Mouse (Mus musculus) mesoderm, embryonic 11.5 days (tissue): ENCODE measurements around the gene Atxn3.
"Not testable (repeated sequence)": the region's sequence is repeated elsewhere in the genome, so short reads cannot be mapped to it uniquely, and the experiment has no call there.

ENCODE experiments used
- DNase-seq: peaks from one replicate; pipeline ENCODE4 v3.0.0-alpha.2; 2012; ENCODE audit warnings: low read depth, low spot score

Gene Atxn3

DNA sequence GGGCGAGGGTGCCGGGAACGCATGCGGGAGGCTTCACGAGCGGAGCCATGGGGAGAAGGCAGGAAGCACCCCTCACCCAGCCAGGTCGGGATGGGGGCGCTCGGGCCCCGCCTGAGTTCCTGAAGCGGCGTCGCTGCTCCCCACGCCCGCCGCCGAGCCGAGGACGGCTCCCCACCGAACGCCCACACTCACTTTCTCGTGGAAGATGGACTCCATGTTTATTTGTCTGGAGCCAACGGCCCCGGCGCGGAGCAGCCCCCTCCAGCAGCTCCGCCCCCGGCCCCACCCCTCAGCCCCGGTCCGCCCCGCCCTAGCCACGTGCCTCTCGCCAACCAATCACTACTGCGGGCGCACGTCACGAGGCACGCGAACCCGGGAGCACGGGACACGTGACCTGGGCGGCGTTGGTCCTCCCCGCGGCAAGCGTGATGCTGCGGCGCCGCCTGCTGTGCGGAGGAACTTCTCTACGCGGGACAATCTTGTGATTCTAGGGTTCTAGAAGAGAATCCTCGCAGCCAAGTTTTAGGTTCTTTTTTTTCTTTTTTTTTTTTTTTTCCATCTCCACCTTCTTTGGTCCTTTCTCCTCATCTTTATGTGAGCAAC lies at the start of gene Atxn3:
TSS of gene Atxn3 (minus strand) at position 305 of the 603 bp plus-strand sequence.
- DNase-seq, result peak; percentile 96

DNA sequence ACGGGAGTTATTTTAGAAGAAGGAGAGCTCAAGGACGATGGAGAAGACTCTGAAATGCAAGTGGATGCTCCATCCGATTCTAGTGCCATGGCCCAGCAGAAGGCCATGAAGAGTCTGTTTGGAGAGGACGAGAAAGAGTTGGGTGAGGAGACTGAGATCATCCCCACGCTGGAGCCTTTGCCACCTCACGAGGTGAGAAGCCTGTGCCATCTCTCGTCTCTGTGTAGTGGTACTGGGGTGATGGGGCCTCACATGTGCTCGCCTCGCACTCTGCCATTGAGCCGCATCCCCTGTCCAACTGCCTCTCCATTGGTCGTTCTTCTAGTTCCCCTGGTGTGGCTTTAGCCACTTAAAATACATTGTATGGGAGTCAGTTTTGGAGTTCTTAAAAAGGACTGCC lies 42.7 kb upstream of the Atxn3 start:
- DNase-seq, result no peak

DNA sequence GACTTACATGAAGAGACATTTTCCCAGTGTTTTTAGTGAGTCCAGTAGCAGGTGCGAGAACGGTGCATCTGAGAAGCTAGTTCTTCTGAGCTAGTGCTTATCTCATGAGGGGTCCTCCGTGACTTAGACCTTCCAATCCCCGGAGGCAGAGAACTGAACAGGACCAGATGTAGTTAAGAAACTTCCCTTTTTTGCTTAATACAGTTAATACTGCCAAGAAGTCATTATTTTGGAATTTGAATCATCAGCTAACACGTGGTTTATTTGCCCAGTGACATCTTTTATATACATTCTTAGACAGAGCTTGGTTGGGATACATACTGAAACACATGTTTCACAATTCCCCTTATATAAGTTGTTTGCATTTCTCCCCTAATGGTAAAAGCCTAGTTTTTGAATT lies 40.9 kb upstream of the Atxn3 start:
- DNase-seq, result no peak

DNA sequence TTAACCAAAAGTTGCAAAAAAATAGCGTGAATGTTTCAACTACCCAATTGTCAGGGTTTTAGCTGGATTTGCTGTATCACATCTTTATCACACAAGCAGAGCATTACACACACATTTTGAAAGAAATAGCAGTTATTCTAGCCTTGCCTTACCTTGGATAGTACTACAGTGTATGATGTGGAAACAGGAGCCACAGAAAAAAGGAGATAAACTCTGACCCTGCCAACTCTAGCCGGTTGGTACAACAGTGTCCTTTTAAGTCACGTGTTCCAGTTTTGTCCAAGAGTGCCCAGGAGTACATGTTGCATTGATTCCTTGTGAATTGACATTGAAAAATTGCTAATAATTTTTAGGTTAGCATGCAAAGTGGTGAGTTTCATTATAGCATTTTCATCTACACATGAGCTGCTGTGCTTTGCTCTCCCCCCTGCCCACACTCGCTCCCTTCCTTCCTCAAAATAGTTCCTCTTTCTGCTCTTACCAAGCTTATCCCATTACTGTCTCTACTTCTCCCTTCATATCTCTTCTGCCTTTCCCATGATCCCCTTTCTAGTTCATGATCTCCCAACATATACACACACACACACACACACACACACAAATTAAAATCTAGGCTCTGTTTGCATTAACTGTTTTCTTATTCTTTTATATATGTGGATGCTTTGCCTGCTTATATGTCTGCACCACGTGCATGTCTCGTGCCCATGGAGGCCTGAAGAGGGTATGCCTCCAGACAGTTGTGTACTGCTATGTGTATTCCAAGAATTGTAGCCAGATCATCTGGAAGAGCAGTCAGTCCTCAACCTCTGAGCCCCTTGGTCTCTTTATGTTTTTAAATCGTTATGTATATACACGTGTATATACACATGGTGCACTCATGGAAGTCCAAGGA lies 36.8 kb upstream of the Atxn3 start:
- no peak for DNase-seq

DNA sequence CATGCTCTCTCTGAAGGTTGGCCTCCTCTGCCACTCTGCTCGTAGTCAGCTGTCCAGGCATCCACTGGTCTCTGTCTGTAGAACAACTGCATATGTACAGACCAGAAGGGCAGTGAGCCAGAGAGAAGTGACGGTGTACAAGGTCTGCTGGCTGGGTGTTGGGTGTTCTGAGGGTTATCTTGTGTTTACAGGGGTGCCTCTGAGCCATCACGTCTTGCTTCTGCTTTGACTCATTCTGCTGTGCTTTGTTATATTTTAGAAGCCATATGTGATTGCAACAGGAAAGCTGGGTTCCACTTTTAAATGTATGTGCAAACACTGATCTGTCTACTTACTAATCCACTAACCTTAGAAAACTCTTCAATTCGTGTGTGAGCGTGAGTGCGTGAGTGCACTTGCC lies 29.6 kb upstream of the Atxn3 start:
- DNase-seq, result no peak

DNA sequence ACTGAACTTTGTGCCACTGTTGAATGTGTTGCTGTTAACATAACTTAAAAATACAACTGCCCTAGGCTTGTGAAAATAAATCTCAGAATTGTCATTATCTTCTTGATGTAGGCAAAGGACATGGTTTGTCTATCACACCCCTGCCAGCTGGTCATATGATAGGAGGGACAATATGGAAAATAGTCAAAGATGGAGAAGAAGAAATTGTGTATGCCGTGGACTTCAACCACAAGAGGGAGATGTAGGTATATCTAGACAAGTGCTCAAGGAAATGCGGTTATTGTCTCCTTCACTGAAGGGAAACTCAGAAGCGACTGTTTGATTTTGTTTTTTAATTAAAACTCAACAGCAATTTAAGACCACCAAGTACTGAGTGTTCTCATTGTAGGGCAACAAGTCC lies 27.1 kb upstream of the Atxn3 start:
- peak; percentile 21 for DNase-seq

DNA sequence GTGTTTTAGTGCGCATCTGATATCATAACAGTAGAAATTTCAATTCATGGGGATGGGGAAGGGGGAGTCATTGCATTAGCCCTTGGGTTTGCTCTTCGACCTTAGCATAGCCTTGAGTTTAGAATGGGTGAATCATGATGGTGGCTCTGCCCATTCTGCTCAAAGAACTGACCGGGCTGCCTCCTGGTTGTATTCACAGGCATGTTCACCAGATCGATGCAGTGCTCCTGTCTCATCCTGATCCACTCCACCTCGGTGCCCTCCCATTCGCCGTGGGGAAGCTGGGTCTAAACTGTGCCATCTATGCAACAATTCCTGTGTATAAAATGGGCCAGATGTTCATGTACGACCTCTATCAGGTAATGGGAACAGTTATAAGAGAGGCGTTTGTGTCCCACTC lies 24.9 kb upstream of the Atxn3 start:
- no peak for DNase-seq

DNA sequence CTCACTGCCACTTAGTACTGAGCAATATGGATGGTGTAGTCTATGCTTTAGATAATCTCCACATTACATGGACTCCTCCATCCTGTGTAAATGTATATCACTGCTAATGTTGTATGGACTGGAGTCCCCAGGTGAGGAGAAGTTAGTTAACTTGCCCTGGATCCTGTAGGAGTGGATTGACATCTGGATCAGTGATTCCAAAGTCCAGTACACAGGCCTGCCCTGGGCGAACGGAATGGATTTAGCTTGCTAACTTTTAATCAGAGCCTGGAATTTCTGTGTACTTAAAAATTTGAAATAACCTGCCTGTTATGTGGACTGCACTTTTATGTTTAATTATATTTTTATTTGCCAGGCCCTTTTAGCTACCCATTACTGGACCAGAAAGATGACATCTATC lies 23.5 kb upstream of the Atxn3 start:
- DNase-seq, result no peak

DNA sequence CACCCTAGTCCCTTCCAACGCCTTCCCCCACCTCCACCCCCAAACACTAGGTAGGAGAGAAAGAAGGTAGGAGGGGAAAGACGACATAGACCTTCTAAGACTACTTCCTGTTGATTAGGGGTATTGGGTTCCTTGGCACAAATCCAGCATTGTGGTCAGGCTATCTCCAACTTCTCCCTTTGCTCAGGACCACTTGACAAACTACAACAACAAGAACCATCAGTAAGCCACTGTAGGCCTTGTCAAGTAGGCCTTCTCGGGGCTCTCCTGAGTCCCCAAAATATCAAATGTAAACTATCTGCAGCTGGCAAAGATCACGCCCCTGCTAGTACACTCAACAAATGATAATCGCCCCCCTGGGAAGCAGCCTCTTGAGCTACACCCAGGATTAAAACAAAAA lies 22.2 kb upstream of the Atxn3 start:
- no peak for DNase-seq

DNA sequence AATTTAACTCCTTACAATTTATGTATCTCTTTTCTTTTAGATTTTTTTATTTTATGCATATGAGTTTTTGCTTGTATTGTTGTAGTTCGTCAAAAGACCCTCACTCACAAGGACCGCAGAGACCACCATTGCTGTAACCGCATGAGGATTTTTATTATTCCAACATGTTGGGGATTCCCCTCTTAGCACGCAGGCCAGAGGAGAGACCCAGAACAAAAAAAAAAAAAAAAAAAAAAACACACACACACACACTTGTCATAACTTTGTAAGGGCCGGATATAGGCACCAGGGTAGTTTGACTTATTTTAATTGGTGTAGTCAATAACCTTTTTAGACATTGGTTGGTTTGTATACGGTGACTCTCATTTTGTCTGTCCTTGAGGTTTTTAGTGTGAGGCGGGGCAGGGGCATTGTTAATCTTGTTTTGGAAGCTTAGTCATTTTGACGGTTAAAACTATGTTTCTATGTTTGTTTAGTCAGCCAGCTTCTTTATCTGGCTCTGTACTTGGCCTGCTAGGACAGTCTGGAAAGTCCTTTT lies 21.2 kb upstream of the Atxn3 start:
- no peak for DNase-seq

DNA sequence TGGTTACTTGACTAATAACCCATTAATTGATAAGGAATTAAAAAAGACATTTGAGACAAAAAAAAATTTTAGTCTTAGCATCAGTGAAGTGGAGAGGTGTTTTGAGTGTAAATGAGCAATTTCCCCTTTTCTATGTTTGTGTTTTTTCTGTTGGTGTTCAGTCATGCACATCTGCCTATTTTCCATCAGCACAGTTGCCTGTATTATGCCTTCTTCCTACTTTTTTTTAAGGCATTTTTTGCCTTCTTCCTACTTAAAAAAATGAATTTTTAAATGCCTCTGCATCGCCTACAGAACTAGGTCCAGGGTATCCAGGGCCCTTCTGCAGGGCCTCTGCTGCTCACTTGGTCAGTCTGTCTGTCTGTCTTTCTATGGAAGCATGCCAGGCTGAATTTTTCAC lies 20.5 kb upstream of the Atxn3 start:
- no peak for DNase-seq

DNA sequence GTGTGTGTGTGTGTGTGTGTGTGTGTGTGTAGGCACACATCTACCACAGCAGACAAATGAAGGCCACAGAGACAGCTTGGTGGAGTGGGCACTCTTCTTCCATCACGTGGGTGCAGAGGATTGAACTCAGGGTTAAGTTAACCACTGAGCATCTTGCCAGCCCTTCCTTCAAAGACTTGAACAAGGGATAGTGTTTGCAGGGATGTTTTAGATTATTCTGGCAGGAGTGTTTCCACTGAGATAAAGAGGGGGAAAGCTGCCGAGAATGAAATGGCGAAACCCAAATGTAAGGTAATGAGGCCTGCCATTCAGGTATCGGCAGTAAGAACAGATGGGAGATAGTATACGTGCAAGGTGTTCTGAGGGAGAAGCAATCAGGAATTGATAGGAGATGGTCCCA lies 20.1 kb upstream of the Atxn3 start:
- DNase-seq, result no peak

DNA sequence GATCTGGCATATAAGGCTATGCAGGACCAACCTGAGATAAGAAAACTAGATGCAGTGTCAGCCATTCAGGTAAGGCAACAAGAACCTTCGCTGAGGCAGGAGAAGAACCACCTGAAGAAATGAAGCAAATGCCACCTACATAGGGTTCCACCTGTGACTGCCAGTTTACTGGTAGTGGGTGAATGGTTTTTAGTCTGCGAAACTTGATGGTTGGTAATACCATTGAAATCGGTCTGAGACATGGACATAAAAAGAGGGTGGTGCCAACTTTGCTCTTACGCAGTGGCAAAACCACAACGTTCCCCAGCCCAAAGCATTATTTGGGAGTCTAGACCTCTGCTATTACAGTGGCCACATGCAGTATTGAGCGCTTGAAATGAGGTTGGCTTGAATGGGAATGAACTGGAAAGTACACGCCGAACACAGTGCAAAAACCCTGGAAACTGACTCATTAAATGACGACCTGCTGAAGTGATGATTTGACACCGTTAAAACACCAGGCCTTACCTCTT lies 19.4 kb upstream of the Atxn3 start:
- no peak for DNase-seq

DNA sequence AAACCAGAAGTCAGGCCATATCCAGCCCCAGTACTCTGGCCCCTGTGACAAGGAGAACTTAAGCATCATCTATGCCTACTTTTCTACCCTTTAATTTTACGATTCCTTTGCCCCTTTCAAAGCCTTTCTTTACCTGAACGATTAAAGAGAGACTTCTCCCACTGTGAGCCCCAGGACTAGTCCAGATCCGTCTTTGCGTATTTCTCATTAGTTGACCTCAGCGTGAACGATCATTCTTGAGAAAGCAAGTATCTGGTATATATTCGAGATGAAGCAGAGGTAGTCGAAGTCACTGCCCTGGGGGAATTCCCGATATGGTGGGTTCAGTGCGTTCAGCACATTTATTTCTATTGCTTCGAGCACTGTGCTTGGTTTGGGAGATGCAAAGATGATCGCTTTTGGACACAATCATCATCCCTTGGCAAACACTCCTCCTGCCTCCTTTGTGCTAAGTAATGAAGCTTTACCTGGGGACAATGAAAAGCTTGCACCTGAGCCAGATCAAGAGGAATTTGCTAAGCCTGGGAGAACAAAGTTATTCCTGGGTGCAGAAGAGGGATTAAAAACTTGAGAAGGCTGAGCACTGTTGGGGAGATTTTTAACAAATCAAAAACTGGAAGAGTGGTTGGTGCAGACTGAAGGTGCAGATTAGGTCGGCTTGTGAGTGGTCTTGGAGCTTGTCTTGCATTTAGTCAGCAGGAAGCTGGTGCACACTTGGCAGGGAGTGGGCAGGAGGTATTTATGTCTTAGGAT lies 18.8 kb upstream of the Atxn3 start:
- no peak for DNase-seq

DNA sequence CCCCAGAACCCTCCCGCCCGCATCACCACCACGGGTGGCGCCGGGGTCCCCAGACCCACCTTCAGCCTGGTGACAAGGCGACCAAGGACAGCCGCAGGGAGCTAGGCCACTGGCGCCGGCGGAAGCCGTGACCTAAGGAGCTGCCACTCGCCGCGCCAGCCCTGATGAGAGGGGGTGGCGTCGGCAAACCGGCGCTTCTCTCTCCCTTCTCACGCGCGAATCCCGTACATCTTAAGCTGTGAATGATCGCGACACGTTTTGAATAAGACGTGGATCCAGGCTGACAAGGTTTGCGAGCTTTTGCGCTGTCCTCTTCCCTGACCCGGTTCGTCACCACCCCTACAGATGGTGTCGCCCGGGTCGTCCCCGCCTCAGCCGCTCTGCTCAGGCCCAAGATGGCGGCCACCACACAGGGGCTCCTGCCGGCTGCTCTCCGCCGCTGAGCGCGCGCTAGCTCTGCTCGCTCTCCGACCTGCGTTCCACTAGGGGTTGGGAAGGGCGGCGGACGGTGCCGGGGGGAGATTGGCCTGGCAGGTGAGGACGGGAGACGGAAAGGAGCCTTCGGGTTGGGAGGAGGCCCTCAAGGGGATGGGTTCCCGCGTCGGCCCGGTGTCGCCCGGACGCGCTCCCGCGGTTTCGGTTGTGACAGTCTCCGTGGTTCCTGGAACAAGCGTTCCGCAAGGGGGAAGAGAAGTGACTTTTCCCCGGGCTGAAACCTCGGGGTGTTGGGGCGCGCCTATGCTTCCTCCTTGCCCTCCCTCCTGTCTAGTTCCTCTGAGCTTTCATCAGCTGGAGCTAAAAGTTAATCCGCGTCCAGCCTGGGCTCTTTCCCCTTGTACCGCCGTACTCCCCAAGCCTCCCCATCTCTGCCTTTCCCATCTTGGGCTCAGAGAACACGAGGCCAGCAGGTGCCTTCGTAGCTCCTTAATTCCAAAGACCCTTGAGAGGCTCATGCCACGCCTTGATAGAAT lies 17.8 kb upstream of the Atxn3 start, which contains the start of gene Cpsf2:
TSS of gene Cpsf2 (plus strand) at position 388 of the 971 bp plus-strand sequence.
- peak; percentile 81 for DNase-seq

DNA sequence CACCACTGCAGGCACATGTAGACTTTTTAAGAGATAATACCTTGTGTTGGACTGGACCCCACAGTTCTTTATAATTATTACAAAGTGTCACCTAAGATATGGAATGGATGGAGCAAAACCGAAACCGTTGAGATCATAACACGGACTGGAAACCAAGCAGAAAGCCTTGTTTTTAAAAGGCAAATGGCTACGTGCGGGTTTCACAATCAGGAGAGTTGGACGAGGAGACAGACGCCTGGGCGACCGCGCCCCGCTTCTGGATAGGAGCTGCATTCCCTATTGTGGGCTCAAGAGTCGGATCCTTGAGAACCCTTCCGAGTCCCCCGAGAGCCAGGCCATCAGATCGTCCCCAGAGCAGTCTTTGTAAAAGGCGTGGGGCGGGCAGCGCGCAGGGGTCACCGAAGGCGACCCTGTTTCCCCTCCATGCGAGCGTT lies 17.1 kb upstream of the Atxn3 start:
- DNase-seq, result no peak

DNA sequence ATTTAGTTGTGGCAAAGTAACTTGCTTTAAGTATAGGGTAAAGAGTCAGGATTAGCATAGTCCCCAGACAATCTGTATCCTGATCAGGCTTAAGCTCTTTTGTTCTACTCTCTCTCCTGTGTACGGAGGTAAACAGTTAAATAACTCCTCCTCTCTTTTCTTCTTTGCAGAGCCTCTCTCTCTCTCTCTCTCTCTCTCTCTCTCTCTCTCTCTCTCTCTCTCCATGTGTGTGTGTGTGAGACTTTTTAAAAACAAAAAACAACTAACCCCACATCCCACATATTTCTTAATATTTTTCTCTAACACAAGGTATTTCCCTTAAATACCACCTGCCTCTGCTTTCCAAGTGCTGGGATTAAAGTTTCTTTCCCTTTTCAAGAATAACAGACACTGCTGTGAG lies 16.5 kb upstream of the Atxn3 start:
- no peak for DNase-seq

DNA sequence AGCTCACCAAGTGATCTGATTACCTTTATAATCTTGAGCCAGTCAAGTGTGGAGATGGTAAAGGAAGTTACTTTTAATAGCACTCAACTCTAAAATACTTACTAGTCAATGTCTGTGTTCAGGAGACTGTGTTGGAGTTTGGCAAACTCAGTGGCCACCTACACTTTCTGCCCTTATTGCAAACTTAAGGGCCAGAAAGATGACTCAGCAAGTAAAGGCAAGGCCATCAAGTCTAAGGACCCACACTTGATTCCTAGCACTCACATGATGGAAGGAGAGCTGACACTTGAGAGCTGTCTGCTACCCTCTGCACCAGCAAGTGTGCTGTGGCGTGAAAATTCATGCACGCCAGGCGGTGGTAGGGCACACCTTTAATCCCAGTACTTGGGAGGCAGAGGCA lies 14.2 kb upstream of the Atxn3 start:
- no peak for DNase-seq

DNA sequence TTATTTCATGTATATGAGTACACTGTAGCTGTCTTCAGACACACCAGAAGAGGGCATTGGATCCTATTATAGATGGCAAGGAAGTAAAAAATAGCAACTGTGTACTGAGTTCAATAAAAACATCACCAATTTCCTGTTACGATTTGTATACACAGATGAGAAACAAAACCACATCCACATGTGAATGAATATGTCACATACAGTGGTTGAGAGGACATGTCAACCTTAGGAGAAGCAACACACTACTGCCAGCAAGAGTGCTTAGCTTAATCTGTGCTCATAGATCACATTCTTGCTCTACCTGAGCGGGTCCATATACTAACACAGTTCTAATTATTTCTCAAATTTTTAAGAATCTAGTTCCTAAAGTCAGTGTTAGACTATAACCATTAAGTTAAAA lies 13.3 kb upstream of the Atxn3 start:
- no peak for DNase-seq

DNA sequence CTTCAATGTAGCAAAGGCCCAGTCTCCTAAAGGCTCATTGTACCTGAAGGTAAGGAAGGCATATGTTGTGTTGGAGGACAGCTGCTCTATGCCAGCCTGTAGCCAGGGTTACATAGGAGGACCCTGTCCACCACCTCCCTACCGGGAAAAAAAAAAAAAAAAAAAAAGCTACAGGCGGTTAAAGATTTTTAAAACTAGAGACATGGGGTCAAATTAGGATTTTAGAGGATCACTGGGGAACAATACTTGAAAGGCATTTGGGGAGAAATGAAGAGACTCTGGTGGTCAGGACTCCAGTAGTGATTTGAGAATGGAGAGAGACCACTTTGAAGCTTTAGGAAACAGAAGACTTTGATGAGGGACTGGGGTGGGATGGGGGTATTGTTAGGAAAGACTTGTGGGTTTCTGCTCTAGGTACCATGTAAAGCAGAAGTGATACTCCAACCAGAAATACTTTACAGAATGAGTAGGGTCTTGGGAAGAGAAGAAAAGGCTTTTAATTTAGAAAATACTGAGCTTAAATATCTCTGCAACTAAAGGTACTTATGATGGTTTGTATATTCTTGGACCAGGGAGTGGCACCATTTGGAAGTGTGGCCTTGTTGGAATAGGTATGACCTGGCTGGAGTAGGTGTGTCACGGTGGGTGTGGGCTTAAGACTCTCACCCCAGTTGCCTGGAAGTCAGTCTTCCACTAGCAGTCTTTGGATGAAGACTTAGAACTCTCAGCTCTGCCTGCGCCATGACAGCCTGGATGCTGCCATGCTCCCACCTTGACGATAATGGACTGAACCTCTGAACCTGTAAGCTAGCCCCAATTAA lies 1.1 kb upstream of the Atxn3 start:
- DNase-seq, result not testable (repeated sequence)
